Mouse (Mus musculus): ENCODE results near the gene Olfr869. TPM values are rescaled to one million over a fixed set of nuclear protein-coding genes. Genes with fewer than 3 reads are reported as not detected.

Olfr869 gene
- total RNA-seq (2014; rRNA removed) (not detected in 2 replicates), polyA plus RNA-seq (2015; fragmentation: Nextera tagmentation; extraction: Ambion mirVana) (not detected in 2 replicates)

DNA sequence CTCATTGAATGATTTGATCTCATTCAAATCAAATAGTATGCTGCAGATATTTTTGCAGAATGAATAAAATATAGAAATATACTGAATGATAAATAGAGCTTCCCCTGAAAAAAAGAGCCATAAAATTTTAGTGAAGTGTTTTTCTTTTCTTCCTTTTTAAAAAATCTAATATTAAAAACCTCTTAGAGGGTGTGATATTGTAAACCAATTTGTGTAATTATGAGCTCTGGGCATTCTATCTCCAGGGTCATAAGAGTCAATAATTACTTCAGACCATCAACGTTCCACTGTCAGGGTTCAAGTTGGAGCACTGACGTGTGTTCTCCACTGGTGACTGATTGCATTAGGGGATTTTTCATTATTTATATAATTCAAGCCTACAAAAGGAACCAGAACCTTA is at the start of gene Olfr869:
Olfr869 (plus strand) TSS at position 301 of the 400 bp plus-strand sequence.
- Histone ChIP-seq H3K9me3 (ENCODE audit: low read length) (0 out of 2 replicates have a peak, but pooled peaks cover 5% of the 10 kb centered on the region), H3K9ac (replicated peaks; ENCODE audit: low read length, poor library complexity, severe bottlenecking) (no peak within 1 kb of the TSS), H3K4me3 (ENCODE audit: low read depth, low read length) (no peak within 1 kb of the TSS), H3K36me3 (ENCODE audit: insufficient read depth, low read length) (no peaks in the 10 kb centered on the region), H3K27ac (ENCODE audit: low read depth, low read length) (no peak within 1 kb of the TSS), H3K27me3 (ENCODE audit: insufficient read depth, low read length) (no peaks in the 10 kb centered on the region), H3K4me2 (ENCODE audit: low read depth, low read length, poor library complexity, severe bottlenecking) (no peak within 1 kb of the TSS), H3K4me1 (ENCODE audit: insufficient read depth, low read length) (no peaks in the 10 kb centered on the region)
- ATAC-seq (ENCODE audit: low FRiP score) (no peak), DNase-seq (ENCODE audit: low spot score) (no peak)
- TF ChIP-seq CTCF (IDR thresholded peaks at IDR 0.05) = no peak
- 72% methylated on average over 2 of the region's 2 CpGs for whole genome bisulfite sequencing

DNA sequence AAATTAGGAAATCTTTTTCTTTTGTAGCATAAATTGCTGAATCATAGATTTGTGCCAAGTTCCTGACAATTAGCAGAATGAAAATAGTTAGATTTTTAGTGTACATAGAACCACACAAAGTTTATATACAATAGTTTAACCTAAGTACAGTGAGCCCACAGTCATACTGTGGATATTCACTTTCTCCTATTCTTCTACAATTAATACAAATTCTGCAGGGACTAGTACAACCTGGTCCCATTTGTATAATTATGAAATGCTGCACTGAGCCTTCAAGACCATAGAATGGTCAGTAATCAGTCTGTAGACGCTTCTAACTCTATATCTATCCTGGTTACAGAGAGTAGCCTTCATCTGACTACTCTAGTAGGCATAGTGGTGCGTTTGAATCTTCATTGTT is 30.5 kb upstream of the Olfr869 start, which contains the start of gene Olfr868:
Olfr868 (plus strand) TSS at position 301 of the 400 bp plus-strand sequence.
- Histone ChIP-seq H3K27me3 (ENCODE audit: insufficient read depth, low read length) (no peaks in the 10 kb centered on the region), H3K9ac (replicated peaks; ENCODE audit: low read length, poor library complexity, severe bottlenecking) (no peak within 1 kb of the TSS), H3K27ac (ENCODE audit: low read depth, low read length) (no peak within 1 kb of the TSS), H3K9me3 (ENCODE audit: low read length) (peaks cover 12% of the 10 kb centered on the region; the same call in 1 of the 2 replicates), H3K4me1 (ENCODE audit: insufficient read depth, low read length) (no peaks in the 10 kb centered on the region), H3K36me3 (ENCODE audit: insufficient read depth, low read length) (no peaks in the 10 kb centered on the region), H3K4me3 (ENCODE audit: low read depth, low read length) (no peak within 1 kb of the TSS), H3K4me2 (ENCODE audit: low read depth, low read length, poor library complexity, severe bottlenecking) (no peak within 1 kb of the TSS)
- DNase-seq (ENCODE audit: low spot score) = no peak
- ATAC-seq (ENCODE audit: low FRiP score) = no peak
- TF ChIP-seq CTCF (IDR thresholded peaks at IDR 0.05) = no peak
- 36% methylated on average over 2 of the region's 2 CpGs for WGBS

DNA sequence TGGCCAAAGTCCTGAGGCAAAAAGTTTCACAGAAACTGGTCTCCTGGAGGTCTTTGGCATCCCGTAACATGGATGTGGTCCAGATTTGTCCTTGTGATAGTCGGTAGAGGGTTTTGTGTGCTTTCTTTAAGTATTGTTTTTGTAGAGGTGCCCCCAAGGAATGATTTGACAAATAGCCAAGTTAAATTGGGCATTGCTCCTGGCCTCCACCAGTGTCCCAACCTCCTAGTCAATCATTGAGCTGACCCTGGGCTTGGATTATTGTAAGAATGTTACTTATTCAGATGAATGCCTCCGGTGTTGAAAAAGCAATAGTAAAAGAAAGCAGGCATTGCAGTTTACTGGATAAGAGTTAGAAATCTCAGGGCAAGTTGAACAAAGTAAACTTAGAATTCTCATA is 20.9 kb downstream of the Olfr869 start:
- Histone ChIP-seq H3K36me3 (ENCODE audit: insufficient read depth, low read length) (no peaks in the 10 kb centered on the region), H3K4me2 (ENCODE audit: low read depth, low read length, poor library complexity, severe bottlenecking) (no peak overlapping the region), H3K9ac (replicated peaks; ENCODE audit: low read length, poor library complexity, severe bottlenecking) (no peak overlapping the region), H3K4me3 (ENCODE audit: low read depth, low read length) (no peak overlapping the region), H3K4me1 (ENCODE audit: insufficient read depth, low read length) (no peaks in the 10 kb centered on the region), H3K9me3 (ENCODE audit: low read length) (peaks cover 45% of the 10 kb centered on the region; the same call in 1 of the 2 replicates), H3K27ac (ENCODE audit: low read depth, low read length) (no peak overlapping the region), H3K27me3 (ENCODE audit: insufficient read depth, low read length) (no peaks in the 10 kb centered on the region)
- TF ChIP-seq CTCF (IDR thresholded peaks at IDR 0.05) = no peak
- no peak for ATAC-seq (ENCODE audit: low FRiP score)
- DNase-seq (ENCODE audit: low spot score) = no peak
- 85% methylated on average over 3 of the region's 3 CpGs for WGBS

DNA sequence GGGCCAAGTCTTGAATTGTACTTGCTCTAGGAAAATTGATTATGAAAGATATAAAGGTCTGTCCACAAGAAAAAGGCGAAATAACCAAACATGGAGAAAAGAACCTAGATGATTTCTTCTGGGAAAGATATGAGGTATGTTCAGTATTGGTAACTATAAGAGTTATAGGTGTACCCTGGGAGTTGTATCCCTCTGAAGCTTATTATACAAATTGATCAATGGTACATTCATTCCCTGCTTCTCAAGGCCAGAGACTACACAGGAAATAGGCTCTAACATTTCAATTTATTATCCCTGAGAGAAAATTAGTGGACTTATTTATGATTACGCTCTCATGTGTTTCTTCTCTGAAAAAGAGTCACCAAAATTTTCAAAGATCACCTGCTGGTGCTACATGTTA is 45.1 kb downstream of the Olfr869 start, which contains the start of gene Olfr870:
Olfr870 (minus strand) TSS at position 101 of the 400 bp plus-strand sequence.
- Histone ChIP-seq H3K36me3 (ENCODE audit: insufficient read depth, low read length) (no peaks in the 10 kb centered on the region), H3K4me1 (ENCODE audit: insufficient read depth, low read length) (no peaks in the 10 kb centered on the region), H3K27ac (ENCODE audit: low read depth, low read length) (no peak within 1 kb of the TSS), H3K4me2 (ENCODE audit: low read depth, low read length, poor library complexity, severe bottlenecking) (no peak within 1 kb of the TSS), H3K4me3 (ENCODE audit: low read depth, low read length) (no peak within 1 kb of the TSS), H3K9me3 (ENCODE audit: low read length) (peaks cover 13% of the 10 kb centered on the region; the same call in 1 of the 2 replicates), H3K27me3 (ENCODE audit: insufficient read depth, low read length) (no peaks in the 10 kb centered on the region), H3K9ac (replicated peaks; ENCODE audit: low read length, poor library complexity, severe bottlenecking) (no peak within 1 kb of the TSS)
- TF ChIP-seq CTCF (IDR thresholded peaks at IDR 0.05) = no peak
- ATAC-seq (ENCODE audit: low FRiP score) (no peak), DNase-seq (ENCODE audit: low spot score) (no peak)
- WGBS = 65% methylated on average over 2 of the region's 2 CpGs

DNA sequence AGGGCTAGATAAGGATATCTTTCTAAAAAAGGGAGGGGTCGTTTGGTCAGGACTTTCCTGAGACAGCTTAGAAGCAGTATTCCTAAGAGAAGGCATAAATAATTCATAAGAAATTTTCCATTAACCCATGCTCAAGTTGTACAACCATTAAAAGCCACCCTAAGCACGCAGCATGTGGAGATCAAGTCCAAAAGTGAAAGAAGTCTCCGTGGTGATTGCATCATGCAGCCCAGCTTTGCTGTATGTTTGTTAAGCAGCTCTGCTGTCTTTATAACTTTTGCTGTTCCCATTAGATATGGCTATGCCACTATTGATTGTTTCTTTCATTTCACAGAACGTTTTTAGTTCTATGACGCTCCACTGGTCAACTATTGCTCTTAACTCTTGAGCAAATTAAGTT is 50.7 kb downstream of the Olfr869 start:
- no peak overlapping the region for H3K4me3 ChIP-seq (ENCODE audit: low read depth, low read length)
- H3K9ac ChIP-seq (replicated peaks; ENCODE audit: low read length, poor library complexity, severe bottlenecking) = no peak overlapping the region
- WGBS = 72% methylated on average over 5 of the region's 5 CpGs
- no peak for DNase-seq (ENCODE audit: low spot score)
- no peak for TF ChIP-seq CTCF (IDR thresholded peaks at IDR 0.05)
- peaks cover 17% of the 10 kb centered on the region; the same call in 1 of the 2 replicates for H3K9me3 ChIP-seq (ENCODE audit: low read length)
- no peaks in the 10 kb centered on the region for H3K36me3 ChIP-seq (ENCODE audit: insufficient read depth, low read length)
- ATAC-seq (ENCODE audit: low FRiP score) = no peak
- H3K4me2 ChIP-seq (ENCODE audit: low read depth, low read length, poor library complexity, severe bottlenecking) = no peak overlapping the region
- no peaks in the 10 kb centered on the region for H3K27me3 ChIP-seq (ENCODE audit: insufficient read depth, low read length)
- no peaks in the 10 kb centered on the region for H3K4me1 ChIP-seq (ENCODE audit: insufficient read depth, low read length)
- H3K27ac ChIP-seq (ENCODE audit: low read depth, low read length) = no peak overlapping the region

Other genes starting within 250 kb of the Olfr869 start
- not detected in 2 replicates for gene Olfr862, start 241.0 kb upstream of the Olfr869 start, total RNA-seq (2014; rRNA removed)
- not detected in 2 replicates for gene Olfr862, start 241.0 kb upstream of the Olfr869 start, polyA plus RNA-seq (2015; fragmentation: Nextera tagmentation; extraction: Ambion mirVana)
- gene Olfr77, start 212.1 kb upstream of the Olfr869 start, total RNA-seq (2014; rRNA removed) = not detected in 2 replicates
- gene Olfr77, start 212.1 kb upstream of the Olfr869 start, polyA plus RNA-seq (2015; fragmentation: Nextera tagmentation; extraction: Ambion mirVana) = 0.15 and 0.16 TPM in 2 replicates
- not detected in 2 replicates for gene Olfr866, start 101.0 kb upstream of the Olfr869 start, total RNA-seq (2014; rRNA removed)
- not detected in 2 replicates for gene Olfr866, start 101.0 kb upstream of the Olfr869 start, polyA plus RNA-seq (2015; fragmentation: Nextera tagmentation; extraction: Ambion mirVana)
- gene Olfr867, start 71.4 kb upstream of the Olfr869 start, total RNA-seq (2014; rRNA removed) = not detected in 2 replicates
- not detected in 2 replicates for gene Olfr867, start 71.4 kb upstream of the Olfr869 start, polyA plus RNA-seq (2015; fragmentation: Nextera tagmentation; extraction: Ambion mirVana)
- not detected in 2 replicates for gene Olfr868, start 30.4 kb upstream of the Olfr869 start, total RNA-seq (2014; rRNA removed)
- not detected in 2 replicates for gene Olfr868, start 30.4 kb upstream of the Olfr869 start, polyA plus RNA-seq (2015; fragmentation: Nextera tagmentation; extraction: Ambion mirVana)
- not detected in 2 replicates for gene Olfr870, start 45.0 kb downstream of the Olfr869 start, total RNA-seq (2014; rRNA removed)
- gene Olfr870, start 45.0 kb downstream of the Olfr869 start, polyA plus RNA-seq (2015; fragmentation: Nextera tagmentation; extraction: Ambion mirVana) = not detected in 2 replicates
- not detected in 2 replicates for gene Olfr871, start 83.2 kb downstream of the Olfr869 start, total RNA-seq (2014; rRNA removed)
- not detected in 2 replicates for gene Olfr871, start 83.2 kb downstream of the Olfr869 start, polyA plus RNA-seq (2015; fragmentation: Nextera tagmentation; extraction: Ambion mirVana)
- gene Olfr872, start 108.1 kb downstream of the Olfr869 start, total RNA-seq (2014; rRNA removed) = not detected in 2 replicates
- not detected in 2 replicates for gene Olfr872, start 108.1 kb downstream of the Olfr869 start, polyA plus RNA-seq (2015; fragmentation: Nextera tagmentation; extraction: Ambion mirVana)
- not detected in 2 replicates for gene Olfr39, start 153.3 kb downstream of the Olfr869 start, total RNA-seq (2014; rRNA removed)
- not detected in 2 replicates for gene Olfr39, start 153.3 kb downstream of the Olfr869 start, polyA plus RNA-seq (2015; fragmentation: Nextera tagmentation; extraction: Ambion mirVana)
- gene Olfr873, start 169.5 kb downstream of the Olfr869 start, total RNA-seq (2014; rRNA removed) = not detected in 2 replicates
- not detected in 2 replicates for gene Olfr873, start 169.5 kb downstream of the Olfr869 start, polyA plus RNA-seq (2015; fragmentation: Nextera tagmentation; extraction: Ambion mirVana)
- not detected in 2 replicates for gene Olfr18, start 207.1 kb downstream of the Olfr869 start, total RNA-seq (2014; rRNA removed)
- gene Olfr18, start 207.1 kb downstream of the Olfr869 start, polyA plus RNA-seq (2015; fragmentation: Nextera tagmentation; extraction: Ambion mirVana) = 0.11 TPM in 1 of 2 replicates, not detected in the other